Mouse (Mus musculus) limb, embryonic 14.5 days (tissue): ENCODE measurements at regions not wholly inside any gene's neighbourhood (a gene's known extent, or its start where the extent isn't known, plus 50 kb on each side); places are given as distances from the start of the nearest gene placed in this dataset.

Source experiments
- ATAC-seq: fragments of 200-750 bp; cut with Nextera tagmentation; 2 replicates; pipeline ENCODE4 v1.8.0; 2017; ENCODE audit warnings: low read depth, moderate number of reproducible peaks, moderate TSS enrichment; ENCODE audit not compliant: low FRiP score
- DNase-seq: peaks from one replicate; pipeline ENCODE4 v3.0.0-alpha.2; 2015; ENCODE audit warnings: low spot score
- H3K27ac ChIP-seq: fragments of 300-500 bp; sonication (generic); replicated peaks from 2 replicates; pipeline ENCODE4 v1.5.1; 2014; ENCODE audit warnings: low read depth, mild to moderate bottlenecking, low read length, moderate library complexity, mixed read lengths
- H3K27me3 ChIP-seq: fragments of 300-500 bp; sonication (generic); 2 replicates; pipeline ENCODE4 v1.6.1; 2014; ENCODE audit warnings: low read length, mixed read lengths; ENCODE audit not compliant: control insufficient read depth, insufficient read depth
- H3K36me3 ChIP-seq: fragments of 300-500 bp; sonication (generic); 2 replicates; pipeline ENCODE4 v1.6.1; 2014; ENCODE audit warnings: mild to moderate bottlenecking, low read length, moderate library complexity, mixed read lengths; ENCODE audit not compliant: control insufficient read depth, insufficient read depth
- H3K4me1 ChIP-seq: fragments of 300-500 bp; sonication (generic); 2 replicates; pipeline ENCODE4 v1.6.1; 2014; ENCODE audit warnings: antibody characterized with exemption, low read length, mixed read lengths; ENCODE audit not compliant: control insufficient read depth, insufficient read depth
- H3K4me2 ChIP-seq: fragments of 300-500 bp; sonication (generic); replicated peaks from 2 replicates; pipeline ENCODE4 v1.6.1; 2014; ENCODE audit warnings: low read depth, mild to moderate bottlenecking, low read length, moderate library complexity; ENCODE audit not compliant: severe bottlenecking
- H3K4me3 ChIP-seq: fragments of 300-500 bp; sonication (generic); replicated peaks from 2 replicates; pipeline ENCODE4 v1.5.1; 2014; ENCODE audit warnings: low read length
- H3K9ac ChIP-seq: fragments of 300-500 bp; sonication (generic); 2 replicates; pipeline ENCODE4 v1.6.1; 2014; ENCODE audit warnings: mild to moderate bottlenecking, low read depth, low read length, moderate library complexity; ENCODE audit not compliant: severe bottlenecking
- H3K9me3 ChIP-seq: fragments of 300-500 bp; sonication (generic); 2 replicates; pipeline ENCODE4 v1.6.1; 2016; ENCODE audit warnings: low read length; ENCODE audit not compliant: control insufficient read depth
- POLR2A ChIP-seq: fragments of 200-500 bp; IDR thresholded peaks from 2 replicates; pipeline ENCODE4 v1.8.0; 2012; ENCODE audit warnings: inconsistent platforms, mild to moderate bottlenecking, moderate library complexity, borderline replicate concordance; ENCODE audit not compliant: insufficient read depth, insufficient read length; ENCODE audit errors: extremely low read depth
- WGBS: fragments of 180-500 bp; shearing (Covaris S2); extraction: QIAGEN DNeasy Blood & Tissue Kit; methylation state at CpG from one replicate; pipeline ENCODE4 v1.1.7; 2014; 5-methylcytosine and 5-hydroxymethylcytosine counted together

- no peak for ATAC-seq
- 43% methylated on average over 4 of the region's 4 CpGs for WGBS
- Histone ChIP-seq H3K27me3 (no peaks in the 10 kb centered on the region), H3K36me3 (no peaks in the 10 kb centered on the region), H3K9ac (no peak overlapping the region), H3K9me3 (no peaks in the 10 kb centered on the region), H3K4me3 (no peak overlapping the region), H3K4me1 (no peaks in the 10 kb centered on the region), H3K27ac (no peak overlapping the region), H3K4me2 (no peak overlapping the region)
- TF ChIP-seq POLR2A: no peak
- DNase-seq: no peak
These were observed 315.2 kb upstream of the C030005K15Rik start for GRCm38 (mm10) chr10:98041766-98042165.

DNA sequence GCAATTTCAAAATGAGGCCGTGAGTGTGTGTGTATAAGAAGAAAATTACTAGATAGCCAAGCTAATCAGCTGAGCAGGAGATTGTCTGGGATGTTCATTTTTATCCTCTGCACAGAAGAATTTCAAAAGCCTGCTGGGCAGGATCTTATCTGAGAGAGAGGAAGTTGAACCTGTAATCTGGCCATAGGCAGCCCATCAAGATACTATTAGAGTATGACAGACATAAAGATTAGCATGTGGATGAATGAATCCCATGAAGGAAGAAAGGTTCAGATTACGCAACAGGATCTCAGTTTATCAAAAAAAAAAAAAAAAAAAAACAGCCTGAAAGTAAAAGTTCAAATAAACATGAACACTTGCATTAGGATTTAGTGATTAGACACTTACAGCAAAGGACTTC lies 317.3 kb upstream of the C030005K15Rik start:
- no peak for TF ChIP-seq POLR2A
- no peaks in the 10 kb centered on the region for H3K9me3 ChIP-seq
- no peaks in the 10 kb centered on the region for H3K27me3 ChIP-seq
- no peak overlapping the region for H3K27ac ChIP-seq
- no peak overlapping the region for H3K4me3 ChIP-seq
- H3K9ac ChIP-seq: no peak overlapping the region
- H3K36me3 ChIP-seq: no peaks in the 10 kb centered on the region
- no peaks in the 10 kb centered on the region for H3K4me1 ChIP-seq
- DNase-seq (no peak), ATAC-seq (no peak)
- no peak overlapping the region for H3K4me2 ChIP-seq
- 76% methylated on average over 2 of the region's 2 CpGs for WGBS

- no peak overlapping the region for H3K4me2 ChIP-seq
- H3K36me3 ChIP-seq: no peaks in the 10 kb centered on the region
- no peaks in the 10 kb centered on the region for H3K9me3 ChIP-seq
- H3K27ac ChIP-seq: no peak overlapping the region
- H3K4me3 ChIP-seq: no peak overlapping the region
- no peak for TF ChIP-seq POLR2A
- H3K27me3 ChIP-seq: no peaks in the 10 kb centered on the region
- ATAC-seq (no peak), DNase-seq (no peak)
- no peak overlapping the region for H3K9ac ChIP-seq
- no peaks in the 10 kb centered on the region for H3K4me1 ChIP-seq
These were observed 318.0 kb upstream of the C030005K15Rik start for GRCm38 (mm10) chr10:98044579-98044978.

GRCm38 (mm10) chr10:98073432-98073831 lies 346.9 kb upstream of the C030005K15Rik start:
- WGBS: 84% methylated on average over 2 of the region's 2 CpGs
- Histone ChIP-seq H3K9ac (no peak overlapping the region), H3K27ac (no peak overlapping the region), H3K4me3 (no peak overlapping the region), H3K4me1 (no peaks in the 10 kb centered on the region), H3K4me2 (no peak overlapping the region), H3K27me3 (no peaks in the 10 kb centered on the region), H3K9me3 (no peaks in the 10 kb centered on the region), H3K36me3 (no peaks in the 10 kb centered on the region)
- DNase-seq (no peak), ATAC-seq (no peak)
- TF ChIP-seq POLR2A: no peak

GRCm38 (mm10) chr10:98084881-98085280 lies 358.3 kb upstream of the C030005K15Rik start:
- ATAC-seq (no peak), DNase-seq (no peak)
- H3K4me2 ChIP-seq: no peak overlapping the region
- no peaks in the 10 kb centered on the region for H3K27me3 ChIP-seq
- H3K4me1 ChIP-seq: no peaks in the 10 kb centered on the region
- H3K9me3 ChIP-seq: no peaks in the 10 kb centered on the region
- TF ChIP-seq POLR2A: no peak
- WGBS: 59% methylated on average over 2 of the region's 2 CpGs
- H3K9ac ChIP-seq: no peak overlapping the region
- no peak overlapping the region for H3K4me3 ChIP-seq
- no peaks in the 10 kb centered on the region for H3K36me3 ChIP-seq
- no peak overlapping the region for H3K27ac ChIP-seq

DNA sequence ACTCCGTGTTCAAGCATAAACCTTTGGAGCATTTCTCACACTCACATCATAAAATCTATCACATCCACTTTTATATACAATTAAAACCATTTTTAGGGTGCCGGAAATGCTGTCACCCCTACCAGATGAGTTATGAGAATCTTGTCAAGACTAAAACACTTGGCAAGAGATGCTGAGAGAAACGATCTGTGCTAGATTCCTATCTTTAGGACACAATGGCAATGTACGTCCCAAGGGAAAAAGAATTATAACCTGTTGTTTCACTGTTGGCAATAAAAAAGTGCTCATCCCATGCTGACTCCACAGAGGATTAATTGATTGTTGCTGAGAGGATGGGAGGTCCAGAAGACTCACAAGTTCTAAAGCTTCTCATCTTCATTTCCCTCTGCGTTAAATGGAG lies 389.7 kb upstream of the C030005K15Rik start:
- ATAC-seq (no peak), DNase-seq (no peak)
- TF ChIP-seq POLR2A: no peak
- Histone ChIP-seq H3K27ac (no peak overlapping the region), H3K9ac (no peak overlapping the region), H3K27me3 (no peaks in the 10 kb centered on the region), H3K4me1 (no peaks in the 10 kb centered on the region), H3K4me2 (no peak overlapping the region), H3K9me3 (no peaks in the 10 kb centered on the region), H3K36me3 (no peaks in the 10 kb centered on the region), H3K4me3 (no peak overlapping the region)
- 74% methylated on average over 5 of the region's 5 CpGs for WGBS
